Mouse (Mus musculus) cortical plate, adult 2 months (tissue): ENCODE results near the gene Sarnp.

ENCODE experiments used
- CTCF ChIP-seq: fragments of 200-500 bp; IDR thresholded peaks from 2 replicates; pipeline ENCODE4 v1.5.1; 2011; ENCODE audit warnings: mild to moderate bottlenecking, control low read depth, low read length; ENCODE audit not compliant: insufficient read depth; ENCODE audit errors: extremely low read depth
- POLR2A ChIP-seq: fragments of 200-500 bp; IDR thresholded peaks from 2 replicates; pipeline ENCODE4 v1.6.1; 2011; ENCODE audit warnings: mild to moderate bottlenecking, low read length, control low read depth; ENCODE audit not compliant: insufficient read depth; ENCODE audit errors: extremely low read depth

- no peak for TF ChIP-seq CTCF
- TF ChIP-seq POLR2A: no peak
These were observed 20.3 kb downstream of the Sarnp start for GRCm38 (mm10) chr10:128837400-128837799.
